ENCODE assay signal across 10 mouse cellular contexts in genomic region chr11:30404619-30405200, GRCm38 (mm10).
DNase-seq lines count a peak whose midpoint lies in the region; ATAC-seq and TF ChIP-seq lines count a peak whose summit lies in the region.
"Had no signal": no experiment of that assay in that cellular context is flagged by ENCODE, and none has a peak within 500 bp of the region (broad histone marks: within the 10 kb centered on the region; RNA-seq: fewer than 3 reads in every experiment).

No protein-coding gene starts in this region.

- no peak for TF ChIP-seq CTCF in lung, postnatal 0 days (IDR thresholded peaks at IDR 0.05)

- H3K27ac ChIP-seq in hindbrain, embryonic 14.5 days, result 0 out of 2 replicates have a peak overlapping the region, but pooled peaks have one; percentile 14
- H3K27ac ChIP-seq in hindbrain, embryonic 11.5 days (ENCODE audit: low read depth, low read length), result no peak overlapping the region
- H3K27ac ChIP-seq in lung, postnatal 0 days (ENCODE audit: low read length), result peak overlapping the region; percentile 48
- peak overlapping the region; percentile 8; the same call in 1 of the 2 replicates for H3K27ac ChIP-seq in stomach, embryonic 15.5 days
- H3K27ac ChIP-seq in intestine, embryonic 15.5 days, result no peak overlapping the region
- H3K27ac ChIP-seq: macrophage had no signal

- no peak overlapping the region for H3K4me3 ChIP-seq in hindbrain, embryonic 14.5 days (replicated peaks; ENCODE audit: low read length)
- H3K4me3 ChIP-seq in hindbrain, embryonic 11.5 days (ENCODE audit: low read depth, low read length), result no peak overlapping the region
- no peak overlapping the region for H3K4me3 ChIP-seq in lung, postnatal 0 days (ENCODE audit: low read depth, low read length)
- no peak overlapping the region for H3K4me3 ChIP-seq in stomach, embryonic 15.5 days (replicated peaks)
- H3K4me3 ChIP-seq in intestine, embryonic 15.5 days (replicated peaks), result no peak overlapping the region

- H3K4me2 ChIP-seq in hindbrain, embryonic 14.5 days (replicated peaks), result no peak overlapping the region
- no peak overlapping the region for H3K4me2 ChIP-seq in hindbrain, embryonic 11.5 days (replicated peaks; ENCODE audit: low read depth, low read length)
- no peak overlapping the region for H3K4me2 ChIP-seq in lung, postnatal 0 days (replicated peaks; ENCODE audit: low read depth, low read length)
- H3K4me2 ChIP-seq in stomach, embryonic 15.5 days, result no peak overlapping the region
- no peak overlapping the region for H3K4me2 ChIP-seq in intestine, embryonic 15.5 days (replicated peaks)

- H3K36me3 ChIP-seq in hindbrain, embryonic 14.5 days (replicated peaks; ENCODE audit: control insufficient read depth, insufficient read depth), result no peaks in the 10 kb centered on the region
- no peaks in the 10 kb centered on the region for H3K36me3 ChIP-seq in hindbrain, embryonic 11.5 days (ENCODE audit: control insufficient read depth, insufficient read depth, low read length)
- no peaks in the 10 kb centered on the region for H3K36me3 ChIP-seq in lung, postnatal 0 days (ENCODE audit: insufficient read depth, low read length)
- H3K36me3 ChIP-seq in stomach, embryonic 15.5 days, result no peaks in the 10 kb centered on the region
- no peaks in the 10 kb centered on the region for H3K36me3 ChIP-seq in intestine, embryonic 15.5 days

- no peaks in the 10 kb centered on the region for H3K9me3 ChIP-seq in hindbrain, embryonic 14.5 days (ENCODE audit: control insufficient read depth, low read length)
- H3K9me3 ChIP-seq in hindbrain, embryonic 11.5 days (ENCODE audit: control insufficient read depth, low read length), result no peaks in the 10 kb centered on the region
- no peaks in the 10 kb centered on the region for H3K9me3 ChIP-seq in lung, postnatal 0 days (ENCODE audit: low read length)
- no peaks in the 10 kb centered on the region for H3K9me3 ChIP-seq in stomach, embryonic 15.5 days
- H3K9me3 ChIP-seq in intestine, embryonic 15.5 days, result no peaks in the 10 kb centered on the region

- no peak overlapping the region for H3K9ac ChIP-seq in hindbrain, embryonic 14.5 days
- H3K9ac ChIP-seq in hindbrain, embryonic 11.5 days (ENCODE audit: low read depth, low read length), result no peak overlapping the region
- H3K9ac ChIP-seq in lung, postnatal 0 days (replicated peaks; ENCODE audit: low read depth), result no peak overlapping the region
- no peak overlapping the region for H3K9ac ChIP-seq in stomach, embryonic 15.5 days
- H3K9ac ChIP-seq in intestine, embryonic 15.5 days, result no peak overlapping the region

- no peak for DNase-seq in hindbrain, embryonic 14.5 days (ENCODE audit: low spot score)
- DNase-seq in hindbrain, embryonic 11.5 days (ENCODE audit: low spot score), result no peak
- DNase-seq in lung, postnatal 0 days (ENCODE audit: low spot score), result peak; percentile 17
- no peak for DNase-seq in lung, postnatal 14 days
- DNase-seq in heart, adult 9 months (ENCODE audit: low spot score in 2 of 2), result peak; percentile 13 to 32
- no peak for DNase-seq in cerebellum, postnatal 4 days (ENCODE audit: low spot score in 2 of 2)
- DNase-seq: thymus, adult 18-20 months had no signal

- H3K27me3 ChIP-seq in hindbrain, embryonic 14.5 days (ENCODE audit: control insufficient read depth, insufficient read depth, low read length), result no peaks in the 10 kb centered on the region
- no peaks in the 10 kb centered on the region for H3K27me3 ChIP-seq in hindbrain, embryonic 11.5 days (ENCODE audit: control insufficient read depth, insufficient read depth, low read length)
- H3K27me3 ChIP-seq in lung, postnatal 0 days (replicated peaks; ENCODE audit: insufficient read depth, low read length), result no peaks in the 10 kb centered on the region
- H3K27me3 ChIP-seq in stomach, embryonic 15.5 days (replicated peaks), result no peaks in the 10 kb centered on the region
- H3K27me3 ChIP-seq in intestine, embryonic 15.5 days (replicated peaks), result no peaks in the 10 kb centered on the region

- ATAC-seq in hindbrain, embryonic 14.5 days (ENCODE audit: low FRiP score), result 0 out of 2 replicates have a peak, but pooled peaks have one; percentile 59
- ATAC-seq in hindbrain, embryonic 11.5 days (ENCODE audit: low FRiP score), result no peak
- ATAC-seq in lung, postnatal 0 days, result peak; percentile 26; the same call in 1 of the 2 replicates
- no peak for ATAC-seq in stomach, embryonic 15.5 days (ENCODE audit: insufficient read depth, low FRiP score, low read depth)
- ATAC-seq in intestine, embryonic 15.5 days, result no peak

- TF ChIP-seq EP300 in lung, postnatal 0 days (IDR thresholded peaks at IDR 0.05), result no peak

- 54% methylated on average over 4 of the region's 4 CpGs for WGBS in hindbrain, embryonic 14.5 days
- 42% methylated on average over 4 of the region's 4 CpGs for WGBS in hindbrain, embryonic 11.5 days
- 17% methylated on average over 4 of the region's 4 CpGs for WGBS in lung, postnatal 0 days
- 32% methylated on average over 4 of the region's 4 CpGs for WGBS in stomach, embryonic 15.5 days
- 56% methylated on average over 4 of the region's 4 CpGs for WGBS in intestine, embryonic 15.5 days

- no peaks in the 10 kb centered on the region for H3K4me1 ChIP-seq in hindbrain, embryonic 14.5 days (replicated peaks; ENCODE audit: control insufficient read depth, insufficient read depth, low read length)
- H3K4me1 ChIP-seq in hindbrain, embryonic 11.5 days (replicated peaks; ENCODE audit: control insufficient read depth, insufficient read depth, low read length), result no peaks in the 10 kb centered on the region
- peaks cover 11% of the 10 kb centered on the region; the same call in 1 of the 2 replicates for H3K4me1 ChIP-seq in lung, postnatal 0 days (ENCODE audit: insufficient read depth, low read depth, low read length)
- H3K4me1 ChIP-seq in stomach, embryonic 15.5 days, result no peaks in the 10 kb centered on the region
- no peaks in the 10 kb centered on the region for H3K4me1 ChIP-seq in intestine, embryonic 15.5 days (replicated peaks)

Comparison
In these comparisons a context has a peak if more than half of its experiments do, and no peak if none do; other contexts are left out.
1. ATAC-seq: peak in hindbrain, embryonic 14.5 days (single experiment) and lung, postnatal 0 days (single experiment); none in hindbrain, embryonic 11.5 days (single experiment), stomach, embryonic 15.5 days (single experiment) and intestine, embryonic 15.5 days (single experiment).
2. DNase-seq: peak in lung, postnatal 0 days (single experiment) and heart, adult 9 months (2 of 2); none in hindbrain, embryonic 14.5 days (single experiment), hindbrain, embryonic 11.5 days (single experiment), lung, postnatal 14 days (single experiment) and cerebellum, postnatal 4 days (0 of 2).
3. H3K27ac ChIP-seq: peak in hindbrain, embryonic 14.5 days (single experiment), lung, postnatal 0 days (single experiment) and stomach, embryonic 15.5 days (single experiment); none in hindbrain, embryonic 11.5 days (single experiment) and intestine, embryonic 15.5 days (single experiment).